Mouse (Mus musculus): ENCODE data around the gene Qk. TPM values are rescaled to one million over a fixed set of nuclear protein-coding genes. Genes with fewer than 3 reads are reported as not detected.

The Qk gene
- 38.9 and 44.0 TPM in 2 replicates for polyA plus RNA-seq (2015; fragmentation: Nextera tagmentation; extraction: Ambion mirVana)

DNA sequence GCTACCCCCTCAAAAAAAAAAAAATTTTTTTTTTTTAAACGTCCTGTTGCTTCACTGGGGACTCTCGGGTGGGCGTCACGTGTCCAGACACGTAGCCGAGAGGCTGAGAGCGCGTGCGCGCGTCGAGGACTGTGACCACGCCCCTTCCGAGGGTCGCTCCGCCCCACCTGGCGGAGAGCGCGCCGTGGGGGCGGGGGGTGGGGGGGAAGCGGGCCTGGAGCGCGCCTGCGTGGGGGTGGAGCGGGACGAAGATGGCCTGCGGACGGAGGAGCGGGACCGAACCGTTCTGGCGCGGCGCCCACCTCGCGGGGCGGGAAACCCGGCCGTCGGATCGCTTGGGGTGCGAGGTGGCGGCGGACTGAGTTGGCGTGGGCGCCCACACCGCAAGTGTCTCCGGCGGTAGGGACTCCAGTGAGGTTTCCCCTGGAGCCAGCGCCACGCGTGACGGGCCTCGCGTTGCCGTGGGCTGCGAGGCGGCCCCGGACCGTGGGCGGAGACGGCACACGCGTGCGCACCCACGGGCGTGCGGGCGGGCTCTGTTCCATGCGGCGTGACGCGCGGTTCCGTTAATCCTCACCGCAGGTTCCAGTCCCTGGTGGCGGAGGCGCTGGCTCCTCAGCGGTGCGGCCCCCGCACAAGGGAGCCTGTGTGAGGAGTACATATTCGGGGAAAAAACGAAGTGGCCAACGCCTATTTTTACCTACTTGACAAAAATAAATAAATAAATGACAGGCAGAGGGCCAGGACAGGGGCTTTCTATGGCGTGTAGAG, at the start of gene Qk:
TSS of gene Qk (minus strand) at position 170 of the 771 bp plus-strand sequence.
- peak; percentile 92 for ATAC-seq (ENCODE audit: low FRiP score)
- Histone ChIP-seq H3K9ac (replicated peaks) (peak within 1 kb of the TSS; percentile 93), H3K4me3 (replicated peaks) (peak within 1 kb of the TSS; percentile 82), H3K27ac (replicated peaks) (peak within 1 kb of the TSS; percentile 99), H3K9me3 (replicated peaks) (no peaks in the 10 kb centered on the region), H3K27me3 (replicated peaks) (no peaks in the 10 kb centered on the region), H3K4me1 (peaks cover 25% of the 10 kb centered on the region), H3K36me3 (no peaks in the 10 kb centered on the region), H3K4me2 (peak within 1 kb of the TSS; percentile 62)
- under 1% methylated on average over 77 of the region's 86 CpGs for WGBS

DNA sequence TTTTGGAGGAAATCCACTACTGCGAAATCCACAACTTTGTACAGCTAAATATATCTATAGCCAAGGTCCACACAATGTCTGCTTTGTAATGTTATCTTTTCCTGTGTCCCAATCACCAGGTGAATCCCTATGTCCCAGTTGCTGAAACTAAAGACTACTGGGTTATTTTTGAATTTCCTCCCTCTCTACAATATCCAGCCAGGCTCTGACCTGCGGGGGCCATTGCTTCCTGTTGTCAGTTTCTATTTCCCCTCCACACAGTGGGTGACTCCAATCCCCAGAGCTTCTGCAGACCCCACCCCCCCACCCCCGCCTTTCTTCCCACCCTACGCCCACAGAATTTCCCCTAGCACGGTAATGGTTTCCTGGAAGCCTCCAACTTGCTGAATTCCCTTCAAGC, 47.4 kb upstream of the Qk start:
- 89% methylated on average over 5 of the region's 5 CpGs for WGBS
- H3K4me1 ChIP-seq, result 0 out of 2 replicates have a peak, but pooled peaks cover 4% of the 10 kb centered on the region
- no peaks in the 10 kb centered on the region for H3K9me3 ChIP-seq (replicated peaks)
- no peaks in the 10 kb centered on the region for H3K36me3 ChIP-seq
- no peak overlapping the region for H3K4me3 ChIP-seq (replicated peaks)
- no peak overlapping the region for H3K4me2 ChIP-seq
- no peak overlapping the region for H3K9ac ChIP-seq (replicated peaks)
- no peak overlapping the region for H3K27ac ChIP-seq (replicated peaks)
- ATAC-seq (ENCODE audit: low FRiP score), result no peak
- no peaks in the 10 kb centered on the region for H3K27me3 ChIP-seq (replicated peaks)

DNA sequence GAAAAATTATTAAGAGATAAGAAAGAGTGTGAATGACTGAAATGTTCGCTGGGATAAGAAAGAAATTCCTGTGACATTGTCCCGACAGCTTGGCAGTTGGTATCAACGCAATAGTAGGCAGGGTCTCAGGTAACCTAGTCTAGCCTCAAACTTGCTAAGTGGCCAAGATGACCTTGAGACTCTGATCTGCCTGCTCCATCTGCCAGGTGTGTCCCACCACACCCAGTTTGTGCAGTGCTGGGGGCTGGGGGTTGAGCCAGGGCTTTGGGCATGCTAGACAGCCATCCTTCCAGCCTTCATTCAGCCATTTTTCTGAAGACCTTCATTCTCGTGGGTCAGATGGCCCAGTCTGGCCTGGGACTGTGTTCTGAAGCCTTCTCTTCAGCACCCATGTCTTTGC, 46.9 kb upstream of the Qk start:
- no peak for ATAC-seq (ENCODE audit: low FRiP score)
- 91% methylated on average over 4 of the region's 4 CpGs for WGBS
- 0 out of 2 replicates have a peak, but pooled peaks cover 4% of the 10 kb centered on the region for H3K4me1 ChIP-seq

DNA sequence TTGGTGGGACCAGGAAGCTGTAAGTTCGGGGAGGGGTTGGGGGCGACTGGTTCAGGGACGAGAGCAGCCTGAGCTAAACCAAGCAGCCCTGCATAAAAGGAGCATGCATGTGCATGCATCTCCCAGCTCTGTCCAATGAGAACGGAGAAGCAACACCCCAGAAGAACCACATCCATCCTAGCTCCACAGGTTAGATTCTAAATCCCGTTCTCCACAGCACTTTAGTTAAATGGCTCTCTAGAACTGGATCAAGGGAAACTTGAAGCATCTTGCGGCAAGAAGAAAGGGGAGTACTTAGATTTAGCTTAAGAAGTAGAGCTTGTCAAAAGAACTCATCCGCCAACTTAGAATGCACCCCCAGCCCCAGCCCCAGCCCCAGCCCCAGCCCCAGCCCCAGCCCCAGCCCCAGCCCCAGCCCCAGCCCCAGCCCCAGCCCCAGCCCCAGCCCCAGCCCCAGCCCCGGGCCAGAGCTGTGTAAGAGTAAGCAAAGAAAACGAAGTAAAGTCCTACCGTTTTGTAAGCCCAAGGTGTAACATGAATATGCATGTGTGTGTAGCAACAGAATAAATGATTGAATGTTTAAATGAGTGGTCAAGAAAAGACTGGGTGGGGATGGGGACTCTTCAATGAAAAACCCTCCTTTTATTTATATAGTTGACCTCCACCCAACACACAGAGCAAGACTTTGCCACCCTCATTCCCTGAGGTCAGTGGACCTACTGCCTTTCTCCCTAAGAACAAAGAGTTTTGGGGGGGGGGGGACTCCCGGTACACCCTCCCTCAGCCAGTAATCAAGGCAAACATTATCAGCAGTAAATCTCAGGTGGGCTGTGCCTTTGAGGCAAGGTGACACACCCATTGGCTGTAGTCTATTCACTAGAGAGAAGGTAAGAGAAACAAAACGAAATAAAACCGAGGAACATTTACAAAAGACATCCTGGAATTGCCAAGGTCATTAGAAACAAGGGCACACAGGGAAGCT, 46.1 kb upstream of the Qk start:
- no peak overlapping the region for H3K4me2 ChIP-seq
- no peaks in the 10 kb centered on the region for H3K9me3 ChIP-seq (replicated peaks)
- no peaks in the 10 kb centered on the region for H3K27me3 ChIP-seq (replicated peaks)
- no peak overlapping the region for H3K4me3 ChIP-seq (replicated peaks)
- H3K27ac ChIP-seq (replicated peaks), result no peak overlapping the region
- no peaks in the 10 kb centered on the region for H3K36me3 ChIP-seq
- no peak for ATAC-seq (ENCODE audit: low FRiP score)
- H3K4me1 ChIP-seq, result 0 out of 2 replicates have a peak, but pooled peaks cover under 1% of the 10 kb centered on the region
- 74% methylated on average over 13 of the region's 13 CpGs for WGBS
- H3K9ac ChIP-seq (replicated peaks), result no peak overlapping the region

More for the DNA sequence above, 46.9 kb upstream of the Qk start:
- Histone ChIP-seq H3K4me3 (replicated peaks) (no peak overlapping the region), H3K27ac (replicated peaks) (no peak overlapping the region), H3K9ac (replicated peaks) (no peak overlapping the region), H3K27me3 (replicated peaks) (no peaks in the 10 kb centered on the region), H3K36me3 (no peaks in the 10 kb centered on the region), H3K9me3 (replicated peaks) (no peaks in the 10 kb centered on the region), H3K4me2 (no peak overlapping the region)

DNA sequence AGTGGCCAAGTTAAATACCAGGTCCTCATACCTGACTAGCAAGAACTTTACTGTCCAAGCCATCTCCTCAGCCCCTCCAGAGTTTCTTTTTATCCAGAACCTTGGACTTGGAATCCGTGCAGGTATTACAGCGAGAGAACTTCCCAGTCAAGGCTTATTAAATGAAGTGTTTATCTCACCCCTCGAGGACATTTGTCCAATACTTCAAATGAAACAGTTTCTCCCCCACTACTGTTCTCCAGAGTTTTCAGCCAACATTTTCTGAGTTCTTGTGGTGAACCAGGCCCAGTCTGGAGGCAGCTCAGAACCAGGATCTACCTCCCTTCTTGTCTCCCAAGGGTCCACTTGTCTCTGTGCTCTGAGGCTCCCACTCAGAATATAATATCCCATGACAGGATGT, 43.5 kb upstream of the Qk start:
- ATAC-seq (ENCODE audit: low FRiP score), result no peak
- 92% methylated on average over 3 of the region's 3 CpGs for WGBS
- H3K4me1 ChIP-seq, result no peaks in the 10 kb centered on the region

DNA sequence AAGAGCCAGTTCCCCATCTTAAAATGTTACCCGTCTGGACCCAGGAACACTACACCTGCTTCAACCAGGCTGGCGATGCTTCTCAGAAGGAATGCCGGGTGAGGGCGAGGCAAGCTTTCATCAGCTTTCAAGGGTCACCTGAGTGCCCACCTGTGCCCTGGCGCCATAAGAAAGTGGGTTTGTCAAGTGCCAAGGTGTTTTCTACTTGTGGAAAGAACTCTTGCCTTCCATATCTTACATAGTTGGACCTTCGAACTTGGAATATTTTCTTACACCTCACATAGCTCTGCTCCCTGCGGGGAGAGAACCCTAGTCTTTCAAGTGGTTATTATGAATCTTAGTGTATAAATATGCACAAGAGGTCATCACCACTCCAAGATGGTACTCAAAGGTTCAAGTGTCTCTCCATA, 42.2 kb upstream of the Qk start:
- Histone ChIP-seq H3K4me1 (no peaks in the 10 kb centered on the region), H3K4me3 (replicated peaks) (no peak overlapping the region), H3K9me3 (replicated peaks) (no peaks in the 10 kb centered on the region), H3K27ac (replicated peaks) (no peak overlapping the region), H3K27me3 (replicated peaks) (no peaks in the 10 kb centered on the region), H3K9ac (replicated peaks) (no peak overlapping the region), H3K4me2 (no peak overlapping the region), H3K36me3 (no peaks in the 10 kb centered on the region)
- no peak for ATAC-seq (ENCODE audit: low FRiP score)
- WGBS, result 96% methylated on average over 7 of the region's 7 CpGs

More for the DNA sequence above, 43.5 kb upstream of the Qk start:
- Histone ChIP-seq H3K36me3 (no peaks in the 10 kb centered on the region), H3K4me3 (replicated peaks) (no peak overlapping the region), H3K4me2 (no peak overlapping the region), H3K27ac (replicated peaks) (no peak overlapping the region), H3K9ac (replicated peaks) (no peak overlapping the region), H3K27me3 (replicated peaks) (no peaks in the 10 kb centered on the region), H3K9me3 (replicated peaks) (no peaks in the 10 kb centered on the region)

DNA sequence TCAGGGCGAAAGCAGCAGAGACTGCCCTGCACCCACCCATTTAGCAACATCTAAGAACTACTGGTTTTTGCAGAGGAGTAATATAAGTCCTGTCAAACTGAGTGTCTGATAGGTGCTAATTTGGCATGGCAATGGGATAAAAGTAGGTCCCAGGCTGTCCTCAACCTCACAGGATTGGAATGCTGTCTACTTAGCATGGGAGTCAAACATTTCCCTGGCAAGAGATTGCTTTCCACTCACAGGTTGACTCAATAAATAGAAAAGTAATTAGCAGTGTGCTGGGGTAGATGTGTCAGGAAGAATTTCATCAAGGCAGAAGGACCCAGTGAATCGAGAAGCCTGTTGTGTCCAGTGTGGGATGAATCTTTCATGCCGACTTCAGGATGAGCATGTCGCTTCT, 41.1 kb upstream of the Qk start:
- no peak overlapping the region for H3K9ac ChIP-seq (replicated peaks)
- no peaks in the 10 kb centered on the region for H3K9me3 ChIP-seq (replicated peaks)
- no peaks in the 10 kb centered on the region for H3K27me3 ChIP-seq (replicated peaks)
- no peaks in the 10 kb centered on the region for H3K36me3 ChIP-seq
- no peak overlapping the region for H3K4me3 ChIP-seq (replicated peaks)
- H3K4me1 ChIP-seq, result 0 out of 2 replicates have a peak, but pooled peaks cover 2% of the 10 kb centered on the region
- WGBS, result 81% methylated on average over 4 of the region's 4 CpGs
- no peak for ATAC-seq (ENCODE audit: low FRiP score)
- no peak overlapping the region for H3K27ac ChIP-seq (replicated peaks)
- no peak overlapping the region for H3K4me2 ChIP-seq

DNA sequence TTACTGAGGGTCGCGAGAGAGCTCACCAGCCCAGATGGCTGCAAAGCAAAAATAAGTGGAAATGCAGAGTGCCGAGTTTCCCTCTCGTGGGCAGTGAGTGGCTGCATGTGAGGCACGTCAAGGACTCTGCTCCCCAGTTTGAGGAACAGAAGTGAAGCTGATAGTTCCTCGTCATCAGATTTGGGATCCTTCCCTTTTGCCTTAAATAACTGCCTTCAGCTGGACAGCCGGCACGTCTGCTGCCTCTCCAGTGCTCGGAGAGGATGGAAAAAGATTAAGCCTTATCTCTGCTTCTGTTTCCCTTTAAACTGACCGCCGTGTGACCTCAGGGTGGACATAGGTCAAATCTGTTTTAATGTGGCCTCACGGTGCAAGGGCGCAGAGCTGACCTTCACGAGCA, 39.8 kb upstream of the Qk start:
- no peak for ATAC-seq (ENCODE audit: low FRiP score)
- H3K27ac ChIP-seq (replicated peaks), result no peak overlapping the region
- H3K36me3 ChIP-seq, result no peaks in the 10 kb centered on the region
- no peak overlapping the region for H3K4me2 ChIP-seq
- H3K4me3 ChIP-seq (replicated peaks), result no peak overlapping the region
- 0 out of 2 replicates have a peak, but pooled peaks cover 4% of the 10 kb centered on the region for H3K4me1 ChIP-seq
- H3K9me3 ChIP-seq (replicated peaks), result no peaks in the 10 kb centered on the region
- WGBS, result 92% methylated on average over 14 of the region's 14 CpGs
- no peak overlapping the region for H3K9ac ChIP-seq (replicated peaks)
- H3K27me3 ChIP-seq (replicated peaks), result no peaks in the 10 kb centered on the region

DNA sequence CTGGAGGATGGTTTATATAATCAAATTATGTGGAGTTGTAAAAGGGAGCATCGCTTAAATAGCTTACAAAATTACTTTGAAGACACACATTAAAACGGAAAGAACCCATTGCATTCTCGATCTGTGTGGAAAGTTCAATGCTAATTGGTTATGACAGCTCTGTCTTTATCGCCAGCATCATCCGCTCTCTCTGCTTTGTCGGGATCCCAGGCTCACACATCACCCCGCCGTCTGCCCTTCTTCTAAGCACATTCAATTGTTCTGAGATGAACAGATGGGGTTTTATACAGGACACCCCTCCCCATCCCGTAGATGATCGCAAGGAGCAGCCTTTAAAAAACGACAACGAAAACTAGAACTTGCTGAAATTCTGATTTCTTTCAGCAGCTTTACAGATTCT, 37.7 kb upstream of the Qk start:
- H3K4me1 ChIP-seq, result 0 out of 2 replicates have a peak, but pooled peaks cover 4% of the 10 kb centered on the region
- no peak overlapping the region for H3K27ac ChIP-seq (replicated peaks)
- no peak for ATAC-seq (ENCODE audit: low FRiP score)
- H3K27me3 ChIP-seq (replicated peaks), result no peaks in the 10 kb centered on the region
- H3K9ac ChIP-seq (replicated peaks), result no peak overlapping the region
- H3K36me3 ChIP-seq, result no peaks in the 10 kb centered on the region
- H3K4me3 ChIP-seq (replicated peaks), result no peak overlapping the region
- H3K9me3 ChIP-seq (replicated peaks), result no peaks in the 10 kb centered on the region
- WGBS, result 60% methylated on average over 12 of the region's 12 CpGs
- no peak overlapping the region for H3K4me2 ChIP-seq

DNA sequence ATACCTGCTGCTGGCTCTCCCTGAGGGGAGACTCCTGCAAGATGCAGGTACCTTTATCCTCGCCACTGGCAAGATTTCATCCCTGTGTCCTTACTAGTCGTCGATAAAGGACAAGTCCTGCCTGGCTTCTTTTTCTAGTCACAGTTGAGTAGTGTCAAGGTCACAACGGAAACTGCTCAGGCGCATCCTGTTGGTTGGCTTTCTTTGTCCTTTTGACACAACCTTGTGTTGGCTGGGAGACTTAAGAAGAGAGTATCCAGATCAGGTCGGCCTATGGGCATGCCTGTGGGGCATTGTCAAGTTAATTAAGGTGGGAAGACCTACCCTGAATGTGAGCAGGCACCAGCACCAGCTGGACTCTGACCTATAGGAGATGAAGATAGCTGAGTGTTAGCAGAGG, 36.6 kb upstream of the Qk start:
- 55% methylated on average over 6 of the region's 6 CpGs for WGBS
- no peaks in the 10 kb centered on the region for H3K36me3 ChIP-seq
- H3K4me3 ChIP-seq (replicated peaks), result no peak overlapping the region
- ATAC-seq (ENCODE audit: low FRiP score), result no peak
- H3K9me3 ChIP-seq (replicated peaks), result no peaks in the 10 kb centered on the region
- no peak overlapping the region for H3K27ac ChIP-seq (replicated peaks)
- no peak overlapping the region for H3K9ac ChIP-seq (replicated peaks)
- no peaks in the 10 kb centered on the region for H3K27me3 ChIP-seq (replicated peaks)
- no peak overlapping the region for H3K4me2 ChIP-seq
- 0 out of 2 replicates have a peak, but pooled peaks cover 4% of the 10 kb centered on the region for H3K4me1 ChIP-seq

DNA sequence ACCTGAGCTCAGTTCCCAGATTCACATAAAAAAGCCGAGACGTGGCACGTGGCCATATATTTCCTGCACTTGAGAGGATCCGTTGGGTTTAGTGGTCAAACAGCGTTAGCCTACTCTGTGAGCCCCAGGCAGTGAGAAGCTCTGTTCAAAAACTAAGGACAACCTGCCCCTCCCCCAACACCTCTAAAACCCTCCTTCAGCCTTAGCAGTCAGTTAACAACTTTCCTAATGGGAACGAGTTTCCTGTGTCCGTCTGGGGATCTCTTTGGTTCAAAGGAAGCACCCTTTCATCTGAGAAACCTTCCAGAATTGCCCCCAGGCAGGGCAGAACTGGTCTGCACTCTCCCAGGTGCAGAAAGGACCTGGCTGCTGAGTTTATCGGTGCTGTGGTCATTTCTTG, 36.1 kb upstream of the Qk start:
- no peaks in the 10 kb centered on the region for H3K27me3 ChIP-seq (replicated peaks)
- 0 out of 2 replicates have a peak, but pooled peaks cover 4% of the 10 kb centered on the region for H3K4me1 ChIP-seq
- H3K9me3 ChIP-seq (replicated peaks), result no peaks in the 10 kb centered on the region
- H3K4me2 ChIP-seq, result no peak overlapping the region
- no peak overlapping the region for H3K9ac ChIP-seq (replicated peaks)
- no peak for ATAC-seq (ENCODE audit: low FRiP score)
- no peak overlapping the region for H3K27ac ChIP-seq (replicated peaks)
- no peaks in the 10 kb centered on the region for H3K36me3 ChIP-seq
- WGBS, result 22% methylated on average over 8 of the region's 8 CpGs
- no peak overlapping the region for H3K4me3 ChIP-seq (replicated peaks)
